Mouse (Mus musculus): ENCODE measurements around the gene Slc9a9. TPM values are rescaled to one million over a fixed set of nuclear protein-coding genes. Genes with fewer than 3 reads are reported as not detected.

The Slc9a9 gene
- total RNA-seq, 2 experiments from 2014 or later, result 2.2 to 2.8 TPM

DNA sequence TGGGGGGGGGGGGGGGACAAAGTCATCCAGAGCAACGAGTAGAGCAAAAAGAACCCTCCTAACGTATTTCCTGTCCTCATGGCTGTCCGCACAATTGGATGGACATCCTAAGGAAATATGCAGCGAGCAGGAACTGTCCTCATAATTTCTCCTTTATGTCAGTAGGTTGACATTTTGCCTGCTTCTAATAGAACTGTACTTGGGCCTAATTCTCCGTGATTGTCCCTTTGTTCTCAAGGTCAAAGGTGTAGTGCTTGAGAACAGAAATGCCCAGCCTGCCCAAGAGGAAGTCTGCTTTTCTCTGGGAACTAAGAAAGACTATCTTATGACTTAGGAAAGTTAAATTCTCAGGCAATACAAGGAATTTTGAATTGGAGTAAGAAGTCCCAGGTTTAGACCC is 514.7 kb downstream of the Slc9a9 start:
- intact Hi-C loops (cut with DNase I), result no loop called here
- no peak for DNase-seq

- intact Hi-C loops (cut with DNase I), result loop anchor here (5.0 kb wide), 1 partner anchor 221 kb away; the partner anchor contains the start of gene Chst2
- DNase-seq, result no peak
These were observed 516.1 kb downstream of the Slc9a9 start for GRCm38 (mm10) chr9:95185840-95186239.

GRCm38 (mm10) chr9:95186386-95187289 is 516.9 kb downstream of the Slc9a9 start:
- DNase-seq, result no peak
- intact Hi-C loops (cut with DNase I), result loop anchor here (5.0 kb wide), 1 partner anchor 221 kb away; the partner anchor contains the start of gene Chst2

DNA sequence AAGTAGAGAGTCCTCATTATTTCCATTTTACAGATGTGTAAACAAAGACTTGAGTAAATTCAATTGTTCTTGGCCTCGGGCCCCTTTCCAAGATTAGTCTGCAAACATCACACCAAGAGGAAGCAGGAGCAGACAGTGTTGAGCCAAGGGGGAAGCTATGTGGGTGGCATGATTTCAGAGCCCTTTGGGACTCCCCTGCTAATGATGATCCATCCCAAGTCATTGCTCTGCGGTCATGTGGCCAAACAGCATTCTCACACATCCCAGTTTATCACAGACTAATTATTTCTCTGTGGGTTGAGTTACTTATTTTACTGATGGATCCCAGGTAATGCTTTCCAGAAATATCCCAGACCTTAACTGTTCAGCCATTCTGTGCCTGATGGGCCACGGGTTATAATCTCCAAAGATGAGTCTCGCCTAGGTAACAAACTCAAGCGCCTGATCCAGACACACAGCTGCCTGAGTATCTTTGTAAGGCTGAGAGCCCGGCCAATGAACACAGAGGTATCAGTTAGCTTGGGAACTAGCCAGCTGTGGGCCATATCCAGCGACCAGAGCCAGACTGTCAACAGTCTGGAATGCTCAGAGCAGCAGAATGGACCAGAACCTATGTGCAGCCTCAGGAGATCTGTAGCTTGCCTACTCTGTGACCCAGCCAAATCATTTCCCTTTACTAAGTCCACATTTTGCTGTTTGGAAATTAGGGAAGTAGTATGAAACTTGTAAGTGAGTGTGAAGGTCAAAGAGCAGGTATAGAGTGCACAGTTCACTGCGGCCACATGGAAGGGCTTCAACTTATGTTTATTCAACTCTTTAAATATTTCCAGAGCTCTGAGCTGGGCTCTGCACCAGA is 518.9 kb downstream of the Slc9a9 start:
- intact Hi-C loops (cut with DNase I), result loop anchor here (5.0 kb wide), 1 partner anchor 219 kb away; the partner anchor contains the start of gene Chst2
- peak; percentile 48 to 50 for DNase-seq

GRCm38 (mm10) chr9:95189218-95189605 is 519.5 kb downstream of the Slc9a9 start:
- intact Hi-C loops (cut with DNase I), result loop anchor here (5.0 kb wide), 1 partner anchor 218 kb away; the partner anchor contains the start of gene Chst2
- no peak for DNase-seq

GRCm38 (mm10) chr9:95191442-95191841 is 521.7 kb downstream of the Slc9a9 start:
- intact Hi-C loops (cut with DNase I), result no loop called here

DNA sequence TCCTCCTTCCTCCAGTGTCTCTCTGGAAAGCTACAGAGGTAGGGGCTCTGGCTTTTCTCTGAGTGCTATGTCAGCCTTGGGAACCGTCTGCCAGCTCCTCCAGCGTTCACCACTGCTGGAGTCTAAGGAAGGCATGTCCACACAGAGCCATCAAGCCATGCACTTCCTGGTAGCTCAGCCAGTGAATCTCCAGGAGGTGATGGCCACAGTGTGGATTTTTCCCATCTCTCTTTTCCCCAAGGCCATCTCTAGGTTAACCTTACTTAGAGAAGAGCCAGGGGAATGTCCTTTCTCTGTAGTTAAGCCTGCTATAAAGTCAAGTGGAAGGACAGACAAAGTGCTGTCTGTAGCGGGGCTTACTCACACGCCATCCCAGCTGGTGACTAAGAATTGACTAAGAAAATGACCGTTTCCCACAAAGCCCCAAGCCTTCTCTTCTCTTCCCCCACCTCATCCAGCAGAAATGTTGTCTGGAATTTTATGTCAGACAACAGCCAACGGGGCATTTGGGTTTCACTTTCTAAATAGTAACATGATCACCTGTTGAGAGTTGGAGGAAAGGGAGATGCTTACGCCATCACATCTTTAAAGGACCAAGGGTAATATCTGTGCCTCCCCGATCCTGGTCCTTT is 523.3 kb downstream of the Slc9a9 start:
- no peak for DNase-seq
- intact Hi-C loops (cut with DNase I), result loop anchor here (2.0 kb wide), 1 partner anchor 120 kb away; no protein-coding TSS in a partner anchor

More at GRCm38 (mm10) chr9:95191442-95191841, 521.7 kb downstream of the Slc9a9 start:
- no peak for DNase-seq

GRCm38 (mm10) chr9:95193672-95194071 is 524.0 kb downstream of the Slc9a9 start:
- intact Hi-C loops (cut with DNase I), result loop anchor here (2.0 kb wide), 1 partner anchor 121 kb away; no protein-coding TSS in a partner anchor

DNA sequence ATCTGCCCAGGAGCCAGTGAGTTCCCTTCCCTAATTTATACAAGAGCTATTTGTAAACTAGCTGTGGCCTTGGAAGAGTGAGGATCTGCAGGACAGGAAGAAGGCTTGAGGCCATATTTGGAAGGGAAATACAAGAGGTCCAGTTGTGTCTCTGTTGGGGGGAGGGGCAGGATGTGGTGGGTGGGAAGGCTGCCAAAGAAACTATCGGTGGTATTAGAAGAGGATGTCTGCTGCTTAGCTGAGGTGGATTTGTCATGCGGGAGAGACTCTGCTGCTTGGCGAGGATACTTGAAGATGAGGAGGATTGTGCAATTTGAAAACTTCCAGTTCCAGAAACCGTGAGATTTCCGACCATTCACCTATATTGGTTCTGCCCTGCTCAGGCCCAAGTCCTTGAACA is 524.4 kb downstream of the Slc9a9 start:
- DNase-seq, result peak; percentile 34 to 41
- intact Hi-C loops (cut with DNase I), result no loop called here

More at GRCm38 (mm10) chr9:95193672-95194071, 524.0 kb downstream of the Slc9a9 start:
- DNase-seq, result no peak

GRCm38 (mm10) chr9:95207661-95208060 is 538.0 kb downstream of the Slc9a9 start:
- DNase-seq, result no peak
- intact Hi-C loops (cut with DNase I), result no loop called here

DNA sequence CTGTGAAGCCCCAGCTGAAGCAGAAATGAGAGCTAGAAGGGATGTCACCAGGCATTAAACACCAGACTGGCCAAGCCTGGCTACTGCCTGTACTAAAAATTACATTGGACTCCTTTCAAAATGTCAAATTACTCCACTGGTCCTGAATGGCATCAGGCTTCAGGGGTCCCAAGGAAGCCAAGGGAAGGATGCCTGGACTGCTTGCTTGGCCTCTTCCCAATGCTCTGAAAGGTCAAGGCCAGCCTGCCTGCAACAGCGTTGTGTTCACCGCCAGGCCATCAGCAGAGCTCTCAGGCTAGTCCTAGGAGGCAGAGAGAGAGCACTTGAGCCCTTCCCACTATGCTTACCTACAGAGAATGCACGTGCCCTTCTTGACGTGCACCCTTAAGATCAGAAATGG is 539.0 kb downstream of the Slc9a9 start:
- no peak for DNase-seq
- intact Hi-C loops (cut with DNase I), result no loop called here

GRCm38 (mm10) chr9:95220009-95220408 is 550.3 kb downstream of the Slc9a9 start:
- DNase-seq, result no peak
- intact Hi-C loops (cut with DNase I), result no loop called here

GRCm38 (mm10) chr9:95221310-95221709 is 551.6 kb downstream of the Slc9a9 start:
- no peak for DNase-seq
- intact Hi-C loops (cut with DNase I), result no loop called here

- DNase-seq, result no peak
These were observed 557.3 kb downstream of the Slc9a9 start for GRCm38 (mm10) chr9:95226986-95227385.

DNA sequence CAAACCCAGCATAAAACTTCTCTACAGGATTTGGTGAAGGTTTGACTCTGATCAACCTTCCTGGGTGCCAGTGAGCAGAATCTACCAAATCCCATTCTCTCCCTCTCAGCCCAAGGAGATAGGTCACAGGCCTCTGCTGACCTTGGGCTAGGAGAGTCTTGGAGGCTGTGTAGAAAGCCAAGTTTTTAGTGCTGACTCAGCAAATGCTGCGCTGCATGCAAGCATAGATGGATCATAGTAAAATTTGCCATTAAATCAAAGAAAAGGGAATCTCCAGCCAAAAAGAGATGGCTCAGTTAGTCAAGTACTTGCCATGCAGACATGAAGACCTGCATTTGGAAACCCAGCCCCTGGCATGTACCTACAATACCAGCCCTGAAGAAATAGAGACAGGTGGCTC is 558.4 kb downstream of the Slc9a9 start:
- intact Hi-C loops (cut with DNase I), result no loop called here
- DNase-seq, result no peak

More at GRCm38 (mm10) chr9:95226986-95227385, 557.3 kb downstream of the Slc9a9 start:
- intact Hi-C loops (cut with DNase I), result no loop called here

- DNase-seq, result no peak
- intact Hi-C loops (cut with DNase I), result no loop called here
These were observed 559.4 kb downstream of the Slc9a9 start for GRCm38 (mm10) chr9:95229147-95229546.

- DNase-seq, result no peak
- intact Hi-C loops (cut with DNase I), result no loop called here
These were observed 570.2 kb downstream of the Slc9a9 start for GRCm38 (mm10) chr9:95239900-95240299.

DNA sequence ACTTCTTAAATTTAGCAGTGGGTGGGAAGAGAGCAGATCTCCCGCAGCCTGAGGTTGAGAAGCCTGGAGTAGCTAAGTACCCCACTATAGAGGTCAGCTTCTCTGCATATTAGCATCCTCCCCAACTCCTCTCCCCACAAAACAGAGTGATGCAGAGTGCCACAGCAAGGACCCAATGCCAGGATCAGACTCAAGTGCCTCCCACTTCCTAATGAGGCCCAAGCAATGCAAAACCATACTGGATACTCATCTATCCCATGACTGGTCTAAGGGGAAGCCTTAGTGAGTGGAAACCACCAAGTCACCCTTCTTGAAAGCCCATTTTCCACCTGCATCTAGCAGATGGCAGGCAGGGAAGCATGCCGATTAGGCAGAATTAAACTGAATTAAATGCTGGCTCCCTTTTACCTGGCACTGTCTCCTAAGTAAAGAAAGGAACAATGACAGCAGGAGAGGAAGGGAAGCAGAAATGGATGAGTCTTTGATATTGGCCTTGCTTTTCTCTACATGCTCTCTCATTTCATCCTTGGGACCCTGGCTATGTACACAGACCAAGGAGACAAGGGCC is 573.0 kb downstream of the Slc9a9 start:
- no peak for DNase-seq
- intact Hi-C loops (cut with DNase I), result no loop called here

GRCm38 (mm10) chr9:95254162-95254561 is 584.5 kb downstream of the Slc9a9 start:
- intact Hi-C loops (cut with DNase I), result no loop called here
- DNase-seq, result no peak

DNA sequence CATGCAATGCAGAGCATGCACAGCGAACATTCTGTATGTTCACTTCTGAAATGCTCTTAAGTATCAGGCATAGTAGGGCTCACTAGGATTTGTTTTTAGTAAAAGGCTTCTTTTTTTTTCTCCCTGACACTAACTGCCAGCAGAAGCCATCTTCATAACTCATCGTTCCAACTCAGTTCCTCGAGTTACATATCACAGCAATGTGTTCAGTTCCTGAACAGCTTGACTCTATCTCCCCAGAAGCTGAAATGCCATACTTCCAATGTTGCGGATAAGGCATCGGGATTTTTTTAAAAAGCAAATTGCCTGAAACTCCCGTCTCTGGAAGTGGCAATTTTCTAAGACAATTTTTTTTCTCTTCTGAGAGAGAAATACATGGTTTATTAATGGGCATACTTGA is 586.1 kb downstream of the Slc9a9 start:
- intact Hi-C loops (cut with DNase I), result no loop called here
- DNase-seq, result no peak
